Mouse (Mus musculus) macrophage (primary cell): ENCODE results near the gene Fhad1. TPM values are rescaled to one million over a fixed set of nuclear protein-coding genes. Genes with fewer than 3 reads are reported as not detected.
A peak's percentile ranks its signal among the peaks of the same experiment; 100 is the strongest.

Experiments used
- H3K27ac ChIP-seq: fragments of 350-480 bp; formaldehyde crosslinking; 2 replicates; pipeline ENCODE4 v1.9.0; 2021
- H3K36me3 ChIP-seq: fragments of 350-480 bp; formaldehyde crosslinking; 2 replicates; pipeline ENCODE4 v1.9.0; 2021; ENCODE audit errors: inconsistent target
- H3K4me3 ChIP-seq: fragments of 350-480 bp; formaldehyde crosslinking; 2 replicates; pipeline ENCODE4 v1.9.0; 2021; ENCODE audit errors: inconsistent target
- H3K79me2 ChIP-seq: fragments of 350-480 bp; formaldehyde crosslinking; 2 replicates; pipeline ENCODE4 v1.9.0; 2021; ENCODE audit errors: inconsistent target
- WGBS: methylation state at CpG from one replicate; pipeline ENCODE4 v1.1.7; 2026; ENCODE audit warnings: inconsistent platforms; ENCODE audit not compliant: missing documents; 5-methylcytosine and 5-hydroxymethylcytosine counted together
- polyA plus RNA-seq: library from polyadenylated mRNA; stranded (reverse); fragments of 250-400 nt; gene quantifications from 3 replicates; pipeline ENCODE4 v1.2.4, GENCODE M21; 2018; ENCODE audit warnings: inconsistent platforms
- total RNA-seq, 78 experiments: library from RNA; depleted of rRNA; stranded (reverse); fragments of 250-400 nt; gene quantifications; 1 replicate in 9 of 78; 2 replicates in 24 of 78; 3 replicates in 43 of 78; 4 replicates in 2 of 78; pipeline ENCODE4 v1.2.4; 2018; ENCODE audit warnings: inconsistent platforms in 56 of 78

The Fhad1 gene
- total RNA-seq (2018; cell fraction: chromatin; rRNA removed), result 100 to 1,000 TPM in 1 of 26 experiments, 10 to 100 TPM in 23, 1 to 10 TPM in 2; 6.2 to 111 (median 29.8) TPM
- total RNA-seq (2018; cell fraction: cytosol; rRNA removed), result 1 to 10 TPM; 2.1 to 7.1 (median 4.0) TPM
- total RNA-seq (2018; cell fraction: nucleus; rRNA removed), result 10 to 100 TPM in 16 of 26 experiments, 1 to 10 TPM in 10; 4.7 to 45.7 (median 11.1) TPM
- polyA plus RNA-seq, result 3.0 to 8.6 TPM (median 5.4 TPM) in 3 replicates

DNA sequence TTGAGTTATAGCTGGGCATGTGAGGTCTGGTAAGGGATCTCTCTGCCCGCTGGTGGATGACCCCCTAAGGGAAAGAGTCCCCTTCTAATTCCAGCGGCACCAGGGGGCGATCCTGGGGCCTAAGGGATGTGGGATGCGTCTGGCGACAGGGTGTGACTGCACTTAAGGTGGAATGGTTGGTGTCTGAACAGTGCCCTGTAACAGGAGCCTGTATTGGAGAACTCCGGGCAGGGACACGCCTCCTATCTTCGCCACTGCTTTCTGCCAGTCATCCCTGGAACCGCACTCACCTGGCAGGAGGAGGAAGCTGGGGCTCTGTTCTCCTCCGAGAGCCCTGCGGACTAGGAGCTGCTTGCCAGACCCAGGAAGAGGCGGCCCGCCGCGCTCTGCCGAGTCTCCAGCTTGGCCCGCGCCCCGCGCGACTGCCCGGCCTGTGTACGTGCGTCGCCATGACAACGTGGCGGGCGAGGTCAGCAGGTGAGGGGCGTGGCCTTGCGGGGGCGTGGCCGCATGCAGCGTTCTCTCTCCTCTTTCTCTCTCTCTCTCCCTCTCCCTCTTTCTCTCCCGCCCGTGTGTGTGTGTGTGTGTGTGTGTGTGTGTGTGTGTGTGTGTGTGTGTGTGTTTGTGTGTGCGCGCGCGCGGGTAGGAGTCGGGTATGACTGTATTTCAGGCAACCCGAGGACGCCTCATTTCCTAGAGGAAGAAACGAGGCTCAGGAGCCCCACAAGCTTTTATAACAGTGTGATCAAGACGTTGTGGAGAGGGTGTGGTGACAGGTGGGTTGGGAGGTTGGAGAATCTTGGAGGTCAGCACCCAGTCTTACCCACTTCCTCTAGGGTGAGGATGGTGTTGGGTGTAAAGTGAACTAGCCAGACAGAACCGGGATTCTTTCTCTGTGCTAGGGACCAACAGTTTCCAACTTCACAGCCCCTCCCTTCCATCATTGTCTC lies at the start of gene Fhad1:
Gene Fhad1 (minus strand): TSS at position 424 of the 950 bp plus-strand sequence.
- Histone ChIP-seq H3K79me2 (peaks cover 20% of the 10 kb centered on the region; the same call in 1 of the 2 replicates), H3K36me3 (no peaks in the 10 kb centered on the region), H3K27ac (no peak within 1 kb of the TSS), H3K4me3 (peak within 1 kb of the TSS; percentile 16)
- 17% methylated on average over 18 of the region's 46 CpGs for WGBS

DNA sequence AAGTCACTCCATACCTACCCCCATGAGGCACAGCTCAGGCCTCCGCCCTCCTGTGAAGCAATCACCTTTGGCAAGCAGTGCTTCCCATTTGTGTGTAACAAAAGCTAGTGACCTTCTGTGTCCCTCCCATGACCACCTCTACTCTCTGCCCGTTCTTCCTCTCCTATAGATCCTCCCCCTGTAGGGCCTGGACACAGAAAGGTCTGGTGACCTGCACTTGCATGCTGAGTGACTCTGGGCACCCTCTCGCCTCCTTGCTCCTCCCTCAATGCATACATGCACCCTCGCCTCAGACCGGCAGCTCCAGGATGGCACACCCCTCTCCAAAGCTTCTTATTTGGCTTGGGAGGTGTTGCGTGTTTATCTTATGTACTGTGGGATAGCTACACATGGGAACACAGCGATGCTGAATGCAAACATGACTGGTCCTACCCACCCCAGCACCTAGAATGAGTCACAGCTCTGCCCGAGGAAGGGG lies 48.2 kb upstream of the Fhad1 start:
- H3K4me3 ChIP-seq, result no peak overlapping the region
- peaks cover 19% of the 10 kb centered on the region; the same call in 1 of the 2 replicates for H3K36me3 ChIP-seq
- no peak overlapping the region for H3K27ac ChIP-seq
- H3K79me2 ChIP-seq, result peaks cover 95% of the 10 kb centered on the region; the same call in 1 of the 2 replicates
- WGBS, result 92% methylated on average over 8 of the region's 8 CpGs

GRCm38 (mm10) chr4:142061485-142062240 lies 46.8 kb upstream of the Fhad1 start:
- Histone ChIP-seq H3K27ac (no peak overlapping the region), H3K79me2 (peaks cover 95% of the 10 kb centered on the region; the same call in 1 of the 2 replicates), H3K36me3 (peaks cover 5% of the 10 kb centered on the region; the same call in 1 of the 2 replicates), H3K4me3 (no peak overlapping the region)
- 93% methylated on average over 23 of the region's 23 CpGs for WGBS

DNA sequence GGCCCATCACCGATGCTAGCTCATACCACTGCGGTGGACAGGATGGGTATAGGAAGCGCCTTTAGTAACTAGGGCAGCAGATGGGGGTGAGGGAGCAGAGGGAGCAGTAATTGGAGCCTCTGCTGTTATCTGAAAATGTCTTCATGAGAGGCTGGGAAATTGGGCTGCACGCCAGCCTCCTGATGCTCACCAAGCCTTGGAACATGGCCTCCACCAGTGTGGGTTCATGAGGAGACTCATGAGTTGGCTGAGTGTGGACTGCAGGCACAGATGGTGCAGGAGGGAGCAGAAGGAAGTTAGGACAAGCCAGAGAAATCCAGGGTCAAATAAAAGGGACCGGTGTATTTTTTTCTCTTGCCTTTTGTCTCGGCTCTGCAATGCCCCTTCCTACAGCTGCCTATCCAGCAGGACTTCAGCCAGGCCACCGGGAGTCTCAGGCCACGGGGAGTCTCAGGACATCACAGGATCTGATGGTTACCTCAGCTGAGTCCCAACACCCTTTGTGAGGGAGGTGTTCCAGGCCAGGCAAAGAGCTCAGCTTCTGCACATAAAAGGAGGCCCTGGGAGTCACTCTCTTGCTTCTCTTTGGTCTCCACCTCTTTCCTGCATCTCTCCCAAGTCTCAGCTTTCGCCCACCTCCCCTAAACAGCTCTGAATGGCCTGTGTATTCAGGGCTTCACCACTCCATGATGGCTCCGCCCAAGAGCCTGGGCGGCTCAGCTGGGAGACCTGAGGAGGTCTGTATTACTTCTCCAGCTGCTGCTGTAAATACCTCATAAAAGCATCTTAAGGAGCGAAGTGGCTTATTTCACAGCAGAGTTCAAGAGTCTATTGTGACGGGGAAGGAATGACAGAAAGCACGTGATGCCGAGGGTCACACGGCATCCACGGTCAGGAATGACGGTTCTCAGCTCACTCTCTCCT lies 45.8 kb upstream of the Fhad1 start:
- 92% methylated on average over 18 of the region's 18 CpGs for WGBS
- peaks cover 94% of the 10 kb centered on the region; the same call in 1 of the 2 replicates for H3K79me2 ChIP-seq
- no peak overlapping the region for H3K4me3 ChIP-seq
- no peak overlapping the region for H3K27ac ChIP-seq
- H3K36me3 ChIP-seq, result no peaks in the 10 kb centered on the region

- WGBS, result 92% methylated on average over 8 of the region's 8 CpGs
Observed at GRCm38 (mm10) chr4:142059841-142060193, 44.9 kb upstream of the Fhad1 start.

DNA sequence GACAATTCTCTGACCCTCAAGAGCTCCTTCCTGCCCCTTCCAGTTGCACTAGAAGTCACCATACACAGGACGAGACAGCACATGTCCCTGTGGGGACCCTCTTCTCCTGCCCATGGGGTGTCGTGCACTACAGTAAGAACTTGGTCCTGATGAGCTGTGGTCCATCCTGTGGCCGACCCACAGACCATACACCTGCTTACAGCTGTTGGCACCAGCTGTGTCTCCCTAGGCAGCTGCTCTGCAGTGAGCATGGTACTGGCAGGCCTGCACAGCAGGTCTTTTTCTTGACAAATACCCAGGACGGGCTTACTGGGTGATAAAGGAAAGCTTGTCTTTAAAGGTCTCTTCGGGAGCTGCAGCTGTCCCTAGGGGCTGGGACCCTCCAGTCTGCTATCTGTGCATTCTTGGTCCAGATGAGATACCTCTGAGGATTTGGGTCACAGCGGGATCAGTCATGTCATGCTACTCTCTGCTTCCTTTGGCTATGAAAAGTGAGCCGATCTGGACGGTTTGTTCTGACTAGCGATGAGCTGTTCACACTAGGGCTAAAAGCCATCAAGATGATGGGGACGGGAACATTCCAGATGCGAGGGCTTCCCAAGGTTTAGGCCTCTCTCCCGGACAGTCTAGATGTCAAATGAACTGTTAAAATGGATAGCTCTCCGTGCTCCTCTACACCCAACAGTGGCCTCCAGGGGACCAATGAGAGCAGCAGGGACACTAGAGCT lies 44.4 kb upstream of the Fhad1 start:
- Histone ChIP-seq H3K79me2 (peaks cover 92% of the 10 kb centered on the region; the same call in 1 of the 2 replicates), H3K27ac (no peak overlapping the region), H3K4me3 (no peak overlapping the region), H3K36me3 (no peaks in the 10 kb centered on the region)
- 96% methylated on average over 13 of the region's 13 CpGs for WGBS

More at GRCm38 (mm10) chr4:142059841-142060193, 44.9 kb upstream of the Fhad1 start:
- Histone ChIP-seq H3K79me2 (peaks cover 92% of the 10 kb centered on the region; the same call in 1 of the 2 replicates), H3K4me3 (no peak overlapping the region), H3K36me3 (no peaks in the 10 kb centered on the region), H3K27ac (no peak overlapping the region)

DNA sequence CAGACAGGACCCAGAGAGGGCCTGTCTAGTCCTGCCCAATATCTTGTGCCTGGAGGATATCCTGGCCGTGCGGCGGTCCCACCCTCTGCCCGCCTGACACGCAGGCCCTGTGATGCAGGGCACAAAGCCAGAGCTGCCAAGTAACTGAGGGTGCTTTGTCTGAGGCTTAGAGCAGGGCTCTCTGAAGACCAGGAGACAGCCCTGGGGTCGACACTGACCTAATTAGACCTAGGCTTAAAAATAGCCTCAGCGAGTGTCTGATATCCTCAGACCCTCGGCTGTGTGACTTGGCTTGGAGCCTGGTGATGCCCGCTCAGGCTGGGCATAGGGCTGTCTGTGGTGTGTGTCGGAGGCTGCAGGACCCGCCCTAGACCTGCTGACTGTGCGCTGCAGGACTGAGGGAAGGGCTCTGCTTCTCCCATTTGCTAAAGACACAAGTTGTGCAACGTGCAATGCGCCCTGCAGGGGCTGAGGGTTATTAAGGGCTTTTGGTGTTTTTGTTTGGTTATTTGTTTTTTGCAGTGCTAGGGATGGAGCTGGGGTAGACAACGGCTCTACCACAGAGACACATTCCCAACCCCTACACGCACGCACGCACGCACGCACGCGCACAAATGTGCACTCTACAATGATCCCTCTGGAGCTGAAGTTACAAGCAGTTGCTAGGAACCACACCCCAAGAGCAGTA lies 42.8 kb upstream of the Fhad1 start:
- Histone ChIP-seq H3K4me3 (no peak overlapping the region), H3K27ac (no peak overlapping the region), H3K79me2 (peaks cover 92% of the 10 kb centered on the region; the same call in 1 of the 2 replicates), H3K36me3 (no peaks in the 10 kb centered on the region)
- WGBS, result 95% methylated on average over 19 of the region's 22 CpGs

DNA sequence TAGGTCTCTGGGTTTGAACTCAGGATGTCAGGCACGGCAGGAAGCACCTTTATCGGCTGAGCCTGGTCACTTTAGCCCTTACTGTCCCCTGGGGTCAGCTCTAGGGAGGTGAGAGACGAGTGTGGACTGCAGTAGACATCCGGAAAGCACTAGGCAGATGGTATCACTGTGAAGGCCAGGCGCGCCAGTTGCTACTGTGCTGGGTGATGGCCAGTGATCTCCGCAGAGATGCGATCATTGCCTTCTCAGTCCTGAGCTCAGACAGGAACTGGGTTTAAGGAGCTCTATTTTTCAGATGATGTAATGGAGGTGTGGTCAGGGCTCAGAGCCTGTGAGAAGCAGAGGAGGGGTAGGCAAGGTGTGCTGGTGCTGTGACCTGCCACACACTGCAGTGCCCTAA lies 40.7 kb upstream of the Fhad1 start:
- Histone ChIP-seq H3K36me3 (no peaks in the 10 kb centered on the region), H3K27ac (no peak overlapping the region), H3K79me2 (peaks cover 91% of the 10 kb centered on the region; the same call in 1 of the 2 replicates), H3K4me3 (no peak overlapping the region)
- WGBS, result 100% methylated on average over 5 of the region's 8 CpGs

GRCm38 (mm10) chr4:142054580-142054979 lies 39.7 kb upstream of the Fhad1 start:
- 65% methylated on average over 11 of the region's 11 CpGs for WGBS
- Histone ChIP-seq H3K79me2 (peaks cover 91% of the 10 kb centered on the region; the same call in 1 of the 2 replicates), H3K4me3 (no peak overlapping the region), H3K27ac (no peak overlapping the region), H3K36me3 (no peaks in the 10 kb centered on the region; the same call in 1 of the 2 replicates)

DNA sequence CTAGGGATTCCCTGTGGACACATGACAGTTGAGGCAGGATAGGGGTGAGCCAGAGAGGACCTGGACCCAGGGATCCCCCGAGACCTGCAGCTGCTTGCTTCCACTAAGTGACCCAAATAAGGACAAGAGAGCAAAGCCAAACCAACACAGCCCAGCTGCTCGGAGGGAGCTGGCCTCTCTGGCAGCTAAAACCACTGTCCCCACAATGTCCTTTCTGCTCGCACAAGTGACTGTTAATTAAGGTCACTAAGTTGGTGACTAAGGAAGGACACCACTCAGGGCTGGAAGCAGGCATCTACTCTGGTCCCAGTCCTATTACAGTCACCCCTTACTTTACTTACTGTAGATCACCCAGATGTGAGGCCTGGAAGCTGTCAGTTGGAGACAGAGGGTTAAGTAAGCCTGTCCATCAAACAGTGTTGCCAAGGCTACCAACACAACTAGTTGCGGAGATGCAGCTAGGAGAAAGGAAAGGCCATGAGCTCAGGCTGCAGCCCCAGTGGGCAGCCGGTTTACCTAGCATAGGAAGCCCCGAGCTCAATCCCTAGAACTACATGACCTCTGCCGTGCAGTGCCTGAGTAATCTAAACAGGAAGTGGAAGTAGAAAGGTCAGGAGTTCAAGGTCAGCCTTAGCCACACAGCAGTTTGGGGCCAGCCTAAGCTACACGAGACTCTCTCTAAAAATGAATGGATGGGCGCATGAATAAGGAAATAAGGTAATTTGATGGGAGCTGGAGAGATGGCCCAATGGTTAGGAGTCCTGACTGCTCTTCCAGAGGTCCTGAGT lies 39.0 kb upstream of the Fhad1 start:
- Histone ChIP-seq H3K79me2 (peaks cover 91% of the 10 kb centered on the region; the same call in 1 of the 2 replicates), H3K36me3 (peaks cover 6% of the 10 kb centered on the region), H3K4me3 (no peak overlapping the region), H3K27ac (no peak overlapping the region)
- 74% methylated on average over 9 of the region's 9 CpGs for WGBS

DNA sequence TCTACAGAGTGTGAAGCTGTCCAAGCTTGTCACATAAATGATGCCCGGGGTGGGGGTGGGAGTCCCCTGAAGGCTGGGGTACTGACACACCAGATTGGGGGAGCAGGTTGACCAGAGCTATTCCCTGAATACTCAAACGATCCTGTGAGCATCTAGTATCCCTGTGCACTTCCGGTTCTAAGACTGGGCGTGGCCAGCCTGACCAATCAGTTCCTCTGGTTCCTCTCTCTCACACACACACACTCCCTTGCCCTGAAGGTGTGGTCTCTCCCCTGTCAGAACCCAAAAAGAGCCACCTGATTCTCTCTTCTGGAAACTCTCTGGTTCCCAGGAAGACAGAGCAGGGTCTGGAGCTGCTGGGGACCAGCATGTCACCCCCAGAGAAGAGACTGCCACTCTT lies 38.4 kb upstream of the Fhad1 start:
- WGBS, result 55% methylated on average over 4 of the region's 4 CpGs
- Histone ChIP-seq H3K4me3 (no peak overlapping the region), H3K36me3 (peaks cover 7% of the 10 kb centered on the region), H3K27ac (no peak overlapping the region), H3K79me2 (peaks cover 92% of the 10 kb centered on the region; the same call in 1 of the 2 replicates)
